Mouse (Mus musculus) ovary, adult 18-20 months (tissue): ENCODE measurements around the gene Pigo.

Experiments
- DNase-seq: peaks from one replicate; pipeline ENCODE4 v3.0.0; 2022; ENCODE audit warnings: low spot score, mixed read lengths

Gene Pigo

DNA sequence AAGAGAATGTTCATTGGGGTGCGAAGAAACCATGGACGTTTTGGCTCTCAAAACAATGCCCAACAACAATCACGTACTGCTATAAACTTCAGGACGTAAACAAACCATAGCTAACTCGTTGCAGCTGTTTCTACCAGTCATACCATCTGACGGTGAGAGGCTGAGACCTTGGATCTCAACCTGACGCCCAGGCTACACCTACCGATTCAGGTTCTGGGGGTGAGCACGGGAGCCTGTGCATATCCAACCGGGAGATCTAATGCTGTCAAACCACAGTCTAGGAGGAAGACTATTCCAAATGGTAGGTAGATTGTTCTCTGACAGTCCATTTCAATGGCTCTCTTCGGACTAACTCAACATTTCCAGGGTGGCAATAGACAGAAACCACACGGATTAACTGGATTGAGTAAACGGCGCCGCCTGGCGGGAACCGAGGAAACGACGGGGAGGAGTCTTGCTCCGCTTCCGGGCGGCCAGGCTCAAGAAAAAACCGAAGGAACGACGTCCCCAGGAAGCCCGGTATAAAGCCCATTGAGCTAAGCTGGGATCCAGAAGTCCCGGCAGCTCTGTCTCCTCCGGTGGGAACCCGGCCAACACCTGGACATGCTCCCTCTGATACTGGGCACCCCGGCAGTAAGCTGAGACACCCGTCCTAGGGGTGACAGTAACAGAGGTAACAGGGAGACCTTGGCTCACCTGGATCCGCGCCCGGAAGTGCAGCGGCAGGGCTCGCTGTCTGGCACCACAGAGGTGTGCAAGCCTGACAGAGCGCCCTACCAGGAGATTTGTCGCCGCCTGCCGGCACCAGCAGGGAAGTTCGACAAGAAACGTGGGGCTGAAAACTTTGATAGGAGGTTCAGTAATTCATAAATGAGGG is at the start of gene Pigo:
Pigo (minus strand) TSS at position 736 of the 877 bp plus-strand sequence.
- peak; percentile 84 for DNase-seq

DNA sequence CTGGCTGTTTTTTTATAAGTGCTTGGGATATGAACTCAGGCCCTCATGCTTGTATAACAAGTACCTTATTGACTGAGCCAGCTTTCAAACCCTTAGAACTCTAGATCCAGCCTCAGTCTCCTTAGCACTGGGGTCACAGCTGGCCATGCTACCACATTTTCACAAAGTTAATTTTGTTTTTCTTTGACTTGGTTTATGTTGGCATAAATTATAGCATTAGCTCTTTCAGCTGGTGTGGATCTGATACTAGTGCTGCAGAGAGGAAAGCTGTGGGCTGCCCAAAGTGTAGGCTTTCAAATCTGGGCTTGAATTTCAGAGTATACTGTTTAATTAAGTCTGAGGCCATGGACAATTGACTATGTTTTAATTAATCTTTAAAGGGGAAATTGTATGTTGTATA is 49.3 kb upstream of the Pigo start:
- no peak for DNase-seq

GRCm38 (mm10) chr4:43065471-43065870 is 39.9 kb upstream of the Pigo start:
- no peak for DNase-seq

DNA sequence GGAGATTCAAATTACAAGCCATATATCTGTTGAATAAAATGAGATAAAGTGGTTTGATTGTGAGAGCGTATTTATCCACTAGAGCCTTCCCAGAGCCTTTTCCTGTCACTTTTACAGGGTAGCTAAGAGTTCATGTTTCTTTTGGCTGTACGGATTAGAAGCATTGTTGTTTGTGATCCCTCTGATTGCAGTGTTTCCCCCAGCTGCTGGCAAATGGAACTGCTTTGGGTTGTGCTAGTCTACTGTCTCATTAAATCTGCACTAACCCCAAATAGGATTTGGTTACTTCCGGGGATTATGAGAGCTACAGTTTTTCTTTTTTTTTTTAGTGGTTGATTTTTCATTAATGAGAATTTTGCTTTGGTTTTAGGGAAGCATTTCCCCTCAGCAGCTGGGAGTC is 34.7 kb upstream of the Pigo start:
- no peak for DNase-seq

DNA sequence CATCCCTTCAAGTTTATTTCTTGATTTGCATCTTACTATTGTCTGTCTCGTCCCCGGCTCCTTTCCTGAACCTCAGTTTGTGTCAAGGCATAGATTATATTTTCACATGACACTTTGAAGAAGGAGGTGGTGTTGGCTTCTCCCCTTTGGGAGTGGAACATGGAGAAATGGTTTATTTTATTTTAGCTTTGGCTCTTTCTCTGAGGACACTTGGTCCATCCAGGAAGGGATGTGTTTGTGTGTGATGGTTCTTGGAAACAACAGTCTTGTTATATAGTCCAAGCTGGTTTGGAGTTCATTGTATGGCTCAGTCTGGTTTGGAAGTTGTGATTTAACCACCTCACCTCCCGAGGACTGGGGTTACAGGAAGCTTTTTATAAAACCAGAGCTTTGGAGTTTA is 34.1 kb upstream of the Pigo start:
- no peak for DNase-seq

DNA sequence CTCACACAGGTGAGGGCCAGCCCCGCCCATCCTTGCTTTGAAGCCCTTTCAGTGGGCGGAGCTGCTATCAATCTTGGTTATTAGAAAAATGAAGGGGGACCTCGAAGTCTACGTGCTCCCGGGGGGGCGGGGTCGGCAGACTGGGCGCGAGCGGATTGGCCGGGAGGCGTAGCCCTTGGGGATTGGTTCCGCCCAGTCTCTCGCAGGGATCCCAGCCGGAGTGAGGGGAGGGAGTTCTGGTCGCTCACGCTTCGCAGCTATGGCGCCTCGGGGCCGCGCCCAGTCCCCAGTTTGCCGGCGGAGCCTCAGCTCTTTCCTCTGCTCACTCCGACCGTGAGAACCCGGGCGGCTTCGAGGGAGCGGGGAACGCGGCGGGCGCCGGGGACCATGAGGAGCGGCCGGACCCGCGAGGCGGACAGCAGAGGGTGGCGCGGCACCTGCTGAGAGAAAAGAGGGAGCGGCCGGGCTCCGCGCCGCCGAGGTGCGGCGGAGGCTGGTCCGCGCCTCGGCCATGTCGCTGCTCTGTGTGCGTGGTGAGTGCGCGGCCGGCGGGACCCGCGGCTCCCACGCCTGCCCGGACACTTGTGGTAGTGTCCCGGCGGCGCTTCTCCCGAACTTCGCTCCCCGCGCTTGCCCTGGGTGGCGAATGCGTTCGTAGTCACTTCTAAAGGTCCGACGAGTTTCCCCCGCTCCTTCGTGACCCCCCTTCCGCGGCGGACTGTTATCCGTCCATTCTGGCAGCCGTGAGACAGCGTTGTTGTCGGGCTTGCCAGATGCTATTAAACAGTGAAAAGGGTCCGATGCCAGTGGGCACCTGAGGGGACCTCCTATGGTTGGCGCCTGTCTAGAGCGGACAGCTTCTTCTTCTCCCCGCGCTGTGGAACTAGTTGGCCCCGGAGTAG is 33.4 kb upstream of the Pigo start, which contains the start of gene Unc13b:
Unc13b (plus strand) TSS at position 201 of the 902 bp plus-strand sequence.
- peak; percentile 94 for DNase-seq

DNA sequence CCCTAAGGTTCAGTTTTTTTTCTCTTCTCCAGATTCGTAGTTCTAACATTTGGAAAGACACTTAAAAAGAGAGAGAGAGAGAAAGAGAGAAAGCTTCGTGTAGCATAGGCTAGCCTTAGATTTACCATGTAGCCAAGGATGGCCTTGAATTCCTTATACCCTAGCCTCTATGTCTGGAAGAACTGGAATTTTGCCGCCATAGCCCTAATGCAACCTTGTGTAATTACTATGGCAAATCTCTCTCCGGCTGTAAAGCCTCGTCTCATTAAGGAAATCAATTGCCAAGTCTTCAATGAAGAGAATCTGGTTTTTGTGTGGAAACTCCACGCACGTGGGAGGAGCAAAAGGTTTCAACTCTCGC is 32.8 kb upstream of the Pigo start:
- no peak for DNase-seq

DNA sequence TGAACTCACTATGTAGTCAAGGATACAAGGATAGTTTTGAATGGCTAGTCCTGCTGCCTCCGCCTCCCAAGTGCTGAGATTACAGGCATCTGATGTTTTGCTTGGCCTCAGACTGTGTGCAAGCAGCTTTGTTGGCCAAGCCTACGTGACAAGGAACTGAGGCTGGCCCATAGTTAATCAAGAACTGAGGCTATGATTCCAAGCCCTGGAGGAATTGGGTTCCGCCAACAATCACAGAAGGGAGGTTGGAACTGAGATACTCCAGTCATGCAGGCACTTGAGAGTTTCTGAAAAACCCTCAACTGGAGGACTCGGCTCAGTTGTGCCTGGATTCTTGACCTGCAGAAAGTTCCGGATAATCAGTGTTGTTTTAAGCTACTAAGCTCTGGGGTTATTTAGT is 32.0 kb upstream of the Pigo start:
- DNase-seq, result no peak

DNA sequence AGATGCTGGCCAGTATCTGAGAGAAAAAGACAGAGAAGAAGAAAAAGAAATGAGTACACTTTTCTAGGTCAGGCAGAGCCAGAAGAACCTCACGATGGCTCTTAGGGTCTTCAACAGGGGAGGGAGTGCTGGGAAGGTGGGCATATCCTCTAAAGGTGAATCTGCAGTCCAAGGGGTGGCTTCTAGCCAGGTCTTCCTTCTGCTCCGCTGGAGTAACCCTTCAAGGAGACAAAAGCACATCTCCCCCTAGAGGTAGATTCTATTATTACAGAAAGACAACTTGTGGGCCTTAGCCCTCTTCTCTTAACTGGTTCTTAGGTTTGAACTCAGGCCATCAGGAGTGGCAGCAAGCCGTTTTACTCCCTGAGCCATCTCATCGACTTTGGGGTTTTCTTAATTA is 27.0 kb upstream of the Pigo start:
- no peak for DNase-seq

DNA sequence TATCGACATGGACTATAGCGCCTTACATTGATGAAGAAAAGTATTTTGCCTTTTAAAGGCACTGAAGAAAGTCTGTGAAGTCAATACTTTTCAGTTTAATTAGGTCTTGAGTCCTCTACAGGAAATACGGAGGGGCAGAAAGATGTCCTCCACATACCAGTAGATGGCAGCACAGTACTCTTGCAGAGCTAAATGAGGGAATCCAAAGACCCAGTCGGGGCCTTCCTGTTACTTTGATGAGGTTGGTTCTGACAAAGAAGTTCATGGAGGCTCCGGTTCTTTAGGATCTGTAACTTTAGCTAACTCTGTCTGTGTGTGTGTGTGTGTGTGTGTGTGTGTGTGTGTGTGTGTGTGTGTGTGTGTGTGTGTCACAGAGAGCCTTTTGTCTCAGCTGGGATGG is 21.6 kb upstream of the Pigo start:
- peak; percentile 63 for DNase-seq

GRCm38 (mm10) chr4:43046607-43047006 is 21.0 kb upstream of the Pigo start:
- DNase-seq, result no peak

GRCm38 (mm10) chr4:43045659-43046302 is 20.2 kb upstream of the Pigo start, which contains the start of gene Fam214b:
Fam214b (minus strand) TSS chr4:43046220.
- peak; percentile 97 for DNase-seq

DNA sequence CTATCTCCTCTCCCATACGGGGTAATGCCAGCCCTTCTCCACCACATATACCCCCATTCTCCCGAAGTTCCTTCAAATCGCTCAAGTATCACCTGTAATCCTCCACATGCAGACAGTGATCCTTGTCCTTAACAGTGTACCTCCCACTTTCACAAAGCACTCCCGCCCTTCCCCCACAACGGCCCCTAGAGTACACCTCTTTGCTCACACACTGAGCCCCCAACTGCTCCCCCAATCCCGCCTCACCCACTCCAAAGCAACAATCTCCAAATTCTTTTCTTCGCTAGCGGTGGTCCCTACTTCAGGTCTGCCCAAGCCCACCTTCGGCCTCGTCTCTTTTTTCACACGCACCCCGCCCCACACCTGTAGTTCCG is 19.7 kb upstream of the Pigo start:
- no peak for DNase-seq

- DNase-seq, result no peak
Measured at GRCm38 (mm10) chr4:43044673-43045072, 19.1 kb upstream of the Pigo start.

DNA sequence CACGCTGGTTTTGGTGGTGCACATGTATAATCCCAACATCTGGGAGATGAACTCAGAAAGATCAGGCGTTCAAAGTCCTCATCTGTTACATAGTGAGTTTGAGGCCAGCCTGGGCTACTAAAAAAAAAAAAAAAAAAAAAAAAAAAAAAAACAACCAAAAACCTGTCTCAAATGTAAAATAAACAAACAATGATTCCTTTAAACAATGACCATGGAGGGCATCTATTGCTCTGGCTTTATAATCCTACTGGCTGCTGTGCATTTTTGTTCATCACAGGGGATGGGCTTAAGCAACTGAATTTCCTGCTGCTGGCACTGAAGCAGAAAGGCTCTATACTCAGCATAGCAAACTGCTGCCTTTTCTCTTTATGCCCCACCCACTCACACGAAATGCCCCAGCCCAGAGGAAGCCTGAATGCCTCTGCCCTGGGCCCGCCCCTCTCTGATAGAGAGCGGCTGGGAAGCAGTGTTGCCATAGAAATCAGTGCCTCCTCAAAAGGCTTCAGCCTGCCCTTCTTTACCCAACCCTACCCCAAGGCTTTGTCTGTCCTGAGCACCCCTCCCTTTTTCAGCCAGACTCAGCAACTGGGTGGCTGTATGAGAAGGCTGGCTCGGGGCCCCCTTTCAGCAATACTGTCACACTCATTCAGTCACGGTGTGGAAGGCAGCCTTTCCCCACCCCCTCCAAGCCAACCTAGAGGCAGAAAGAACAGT is 18.2 kb upstream of the Pigo start:
- peak; percentile 78 for DNase-seq

- no peak for DNase-seq
Measured at GRCm38 (mm10) chr4:43040881-43041547, 15.4 kb upstream of the Pigo start.

DNA sequence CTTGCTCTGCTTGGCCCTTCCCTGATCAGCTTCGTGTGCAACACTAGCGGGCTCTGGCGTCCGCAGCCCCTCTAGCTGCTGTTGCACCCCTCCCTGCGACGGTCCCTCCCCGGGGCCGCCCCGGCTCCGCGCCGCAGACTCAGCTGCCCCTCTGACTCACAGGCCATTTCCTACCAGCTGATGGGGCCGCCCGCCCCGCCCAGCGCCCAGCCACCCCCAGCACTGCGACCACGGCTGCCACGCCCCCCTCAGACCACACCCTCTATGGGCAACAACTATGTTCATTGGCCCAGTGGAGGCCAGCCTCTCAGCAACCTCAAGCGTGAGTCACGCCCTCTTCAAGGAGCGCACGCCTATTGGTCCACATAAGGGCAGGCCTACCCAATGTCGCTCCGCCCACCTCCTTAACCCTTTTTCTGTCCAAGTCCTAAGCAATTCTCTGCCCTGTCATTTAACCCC is 14.5 kb upstream of the Pigo start:
- DNase-seq, result peak; percentile 97

- DNase-seq, result no peak
Measured at GRCm38 (mm10) chr4:43039609-43040008, 14.0 kb upstream of the Pigo start.

DNA sequence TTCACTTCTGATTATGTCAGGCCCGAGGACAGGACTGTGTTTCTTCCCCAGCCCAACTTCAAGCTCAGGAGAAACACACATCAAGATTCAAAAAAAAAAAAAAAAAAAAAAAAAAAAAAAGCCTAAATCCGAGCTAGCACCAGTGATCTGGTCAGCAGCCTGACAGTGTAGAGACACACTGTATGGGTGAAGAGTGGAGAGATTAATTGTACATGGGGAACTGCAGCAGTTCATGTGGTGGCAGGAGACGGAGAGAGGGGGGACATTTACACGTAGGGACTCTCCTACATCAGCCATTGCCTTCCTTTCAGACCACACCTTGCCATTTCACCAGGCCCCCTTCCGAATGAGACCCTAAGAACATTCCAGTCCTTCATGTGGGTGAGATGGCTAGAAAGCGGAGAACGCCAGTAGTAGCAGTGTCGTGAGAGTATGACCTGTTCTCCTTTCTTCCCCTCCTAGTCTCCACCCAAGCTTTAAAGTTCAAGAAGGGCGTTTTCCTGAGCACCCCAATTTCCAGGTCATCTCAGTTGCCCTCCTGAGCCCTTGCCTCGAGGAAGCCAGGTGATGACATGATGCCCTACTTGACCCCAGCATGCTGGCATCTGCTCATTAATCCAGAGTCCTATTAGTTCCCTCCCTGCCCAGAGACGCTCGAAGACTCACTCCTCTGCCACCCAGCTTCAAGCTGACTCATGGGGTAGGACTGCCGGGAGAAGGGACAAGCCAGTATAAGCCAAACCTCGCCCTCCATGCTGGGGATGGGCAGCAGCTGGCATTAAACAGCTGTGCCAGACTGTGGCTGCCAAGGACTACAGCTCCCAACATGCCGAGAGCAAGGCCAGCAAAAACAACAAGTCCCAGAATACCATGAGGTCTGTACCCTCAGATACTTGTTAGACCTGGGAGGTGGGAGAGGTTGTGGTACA is 13.2 kb upstream of the Pigo start:
- DNase-seq, result peak; percentile 55
